Mouse (Mus musculus) liver, embryonic 12.5 days (tissue): ENCODE results near the gene Ppa1. TPM values are rescaled to one million over a fixed set of nuclear protein-coding genes. Genes with fewer than 3 reads are reported as not detected.

Experiments used
- ATAC-seq: fragments of 200-750 bp; cut with Nextera tagmentation; 2 replicates; pipeline ENCODE4 v1.8.0; 2017; ENCODE audit warnings: moderate number of reproducible peaks, mild to moderate bottlenecking, moderate library complexity
- H3K27ac ChIP-seq: fragments of 300-500 bp; sonication (generic); 2 replicates; pipeline ENCODE4 v1.5.1; 2016; ENCODE audit warnings: mild to moderate bottlenecking
- H3K27me3 ChIP-seq: fragments of 300-500 bp; sonication (generic); replicated peaks from 2 replicates; pipeline ENCODE4 v1.6.1; 2016; ENCODE audit warnings: mild to moderate bottlenecking, moderate library complexity
- H3K36me3 ChIP-seq: fragments of 300-500 bp; sonication (generic); 2 replicates; pipeline ENCODE4 v1.6.1; 2016; ENCODE audit warnings: mild to moderate bottlenecking, moderate library complexity
- H3K4me1 ChIP-seq: fragments of 300-500 bp; sonication (generic); 2 replicates; pipeline ENCODE4 v1.6.1; 2016
- H3K4me2 ChIP-seq: fragments of 300-500 bp; sonication (generic); 2 replicates; pipeline ENCODE4 v1.6.1; 2016; ENCODE audit warnings: mild to moderate bottlenecking, moderate library complexity
- H3K4me3 ChIP-seq: fragments of 300-500 bp; sonication (generic); 2 replicates; pipeline ENCODE4 v1.5.1; 2016; ENCODE audit warnings: mild to moderate bottlenecking, moderate library complexity
- H3K9ac ChIP-seq: fragments of 300-500 bp; sonication (generic); 2 replicates; pipeline ENCODE4 v1.6.1; 2016; ENCODE audit warnings: mild to moderate bottlenecking, moderate library complexity
- H3K9me3 ChIP-seq: fragments of 300-500 bp; sonication (generic); replicated peaks from 2 replicates; pipeline ENCODE4 v1.6.1; 2016; ENCODE audit warnings: mild to moderate bottlenecking, moderate library complexity
- WGBS: fragments of 180-500 bp; shearing (Covaris S2); methylation state at CpG from one replicate; pipeline ENCODE4 v1.1.7; 2016; ENCODE audit not compliant: insufficient replicate concordance; 5-methylcytosine and 5-hydroxymethylcytosine counted together
- polyA plus RNA-seq: library from polyadenylated mRNA; unstranded; fragments of >200 nt; fragmentation: Nextera tagmentation; extraction: Ambion mirVana; gene quantifications from 2 replicates; pipeline ENCODE4 v1.2.1, GENCODE M21; 2016

Ppa1 gene
- polyA plus RNA-seq, 1 experiment from 2014 or later, result 147 TPM

- Histone ChIP-seq H3K4me1 (peaks cover 9% of the 10 kb centered on the region), H3K9ac (no peak overlapping the region), H3K9me3 (no peaks in the 10 kb centered on the region), H3K4me2 (no peak overlapping the region), H3K27me3 (no peaks in the 10 kb centered on the region), H3K27ac (no peak overlapping the region), H3K36me3 (peaks cover 65% of the 10 kb centered on the region), H3K4me3 (no peak overlapping the region)
- ATAC-seq, result no peak
- 81% methylated on average over 4 of the region's 4 CpGs for WGBS
Measured at GRCm38 (mm10) chr10:61654105-61654504, 5.8 kb downstream of the Ppa1 start.

GRCm38 (mm10) chr10:61654691-61655090 is 6.3 kb downstream of the Ppa1 start:
- WGBS, result 76% methylated on average over 7 of the region's 7 CpGs
- no peaks in the 10 kb centered on the region for H3K27me3 ChIP-seq
- ATAC-seq, result no peak
- H3K4me3 ChIP-seq, result no peak overlapping the region
- no peak overlapping the region for H3K9ac ChIP-seq
- H3K27ac ChIP-seq, result no peak overlapping the region
- no peak overlapping the region for H3K4me2 ChIP-seq
- peaks cover 71% of the 10 kb centered on the region for H3K36me3 ChIP-seq
- H3K4me1 ChIP-seq, result peaks cover 3% of the 10 kb centered on the region
- H3K9me3 ChIP-seq, result no peaks in the 10 kb centered on the region

- Histone ChIP-seq H3K9ac (no peak overlapping the region), H3K4me2 (no peak overlapping the region), H3K9me3 (no peaks in the 10 kb centered on the region), H3K27me3 (no peaks in the 10 kb centered on the region), H3K27ac (no peak overlapping the region), H3K4me3 (no peak overlapping the region), H3K36me3 (peaks cover 76% of the 10 kb centered on the region), H3K4me1 (no peaks in the 10 kb centered on the region; the same call in 1 of the 2 replicates)
- no peak for ATAC-seq
- WGBS, result 83% methylated on average over 3 of the region's 3 CpGs
Measured at GRCm38 (mm10) chr10:61655188-61655587, 6.8 kb downstream of the Ppa1 start.

GRCm38 (mm10) chr10:61656928-61657882 is 8.9 kb downstream of the Ppa1 start:
- 80% methylated on average over 18 of the region's 18 CpGs for WGBS
- no peak overlapping the region for H3K9ac ChIP-seq
- H3K27ac ChIP-seq, result no peak overlapping the region
- H3K4me2 ChIP-seq, result no peak overlapping the region
- peaks cover 77% of the 10 kb centered on the region for H3K36me3 ChIP-seq
- no peaks in the 10 kb centered on the region for H3K4me1 ChIP-seq
- no peaks in the 10 kb centered on the region for H3K27me3 ChIP-seq
- ATAC-seq, result no peak
- H3K4me3 ChIP-seq, result no peak overlapping the region
- H3K9me3 ChIP-seq, result no peaks in the 10 kb centered on the region

GRCm38 (mm10) chr10:61657985-61658384 is 9.6 kb downstream of the Ppa1 start:
- Histone ChIP-seq H3K9me3 (no peaks in the 10 kb centered on the region), H3K4me3 (no peak overlapping the region), H3K4me1 (no peaks in the 10 kb centered on the region), H3K27me3 (no peaks in the 10 kb centered on the region), H3K27ac (no peak overlapping the region), H3K4me2 (no peak overlapping the region), H3K36me3 (peaks cover 79% of the 10 kb centered on the region), H3K9ac (no peak overlapping the region)
- 30% methylated on average over 4 of the region's 4 CpGs for WGBS
- ATAC-seq, result no peak

GRCm38 (mm10) chr10:61661887-61662286 is 13.5 kb downstream of the Ppa1 start:
- Histone ChIP-seq H3K4me3 (no peak overlapping the region), H3K36me3 (peaks cover 79% of the 10 kb centered on the region), H3K27ac (no peak overlapping the region), H3K4me1 (no peaks in the 10 kb centered on the region), H3K27me3 (no peaks in the 10 kb centered on the region), H3K9me3 (no peaks in the 10 kb centered on the region), H3K4me2 (no peak overlapping the region), H3K9ac (no peak overlapping the region)
- WGBS, result 80% methylated on average over 8 of the region's 8 CpGs
- ATAC-seq, result no peak

- WGBS, result 81% methylated on average over 10 of the region's 10 CpGs
Measured at GRCm38 (mm10) chr10:61662391-61662988, 14.1 kb downstream of the Ppa1 start.

GRCm38 (mm10) chr10:61665111-61665510 is 16.8 kb downstream of the Ppa1 start:
- peaks cover 7% of the 10 kb centered on the region for H3K4me1 ChIP-seq
- ATAC-seq, result no peak
- H3K4me3 ChIP-seq, result no peak overlapping the region
- H3K36me3 ChIP-seq, result peaks cover 93% of the 10 kb centered on the region
- H3K9me3 ChIP-seq, result no peaks in the 10 kb centered on the region
- H3K27me3 ChIP-seq, result no peaks in the 10 kb centered on the region
- WGBS, result 87% methylated on average over 10 of the region's 10 CpGs
- H3K27ac ChIP-seq, result no peak overlapping the region
- no peak overlapping the region for H3K9ac ChIP-seq
- no peak overlapping the region for H3K4me2 ChIP-seq

More at GRCm38 (mm10) chr10:61662391-61662988, 14.1 kb downstream of the Ppa1 start:
- ATAC-seq, result no peak
- Histone ChIP-seq H3K36me3 (peaks cover 78% of the 10 kb centered on the region), H3K4me2 (no peak overlapping the region), H3K4me1 (no peaks in the 10 kb centered on the region), H3K27ac (no peak overlapping the region), H3K27me3 (no peaks in the 10 kb centered on the region), H3K9ac (no peak overlapping the region), H3K9me3 (no peaks in the 10 kb centered on the region), H3K4me3 (no peak overlapping the region)

- H3K27me3 ChIP-seq, result no peaks in the 10 kb centered on the region
- no peak overlapping the region for H3K4me3 ChIP-seq
- no peak overlapping the region for H3K27ac ChIP-seq
- peaks cover 13% of the 10 kb centered on the region for H3K4me1 ChIP-seq
- 69% methylated on average over 3 of the region's 3 CpGs for WGBS
- no peak for ATAC-seq
- peaks cover 94% of the 10 kb centered on the region for H3K36me3 ChIP-seq
- no peak overlapping the region for H3K9ac ChIP-seq
- H3K4me2 ChIP-seq, result no peak overlapping the region
- no peaks in the 10 kb centered on the region for H3K9me3 ChIP-seq
Measured at GRCm38 (mm10) chr10:61665651-61666050, 17.3 kb downstream of the Ppa1 start.

- ATAC-seq, result no peak
- WGBS, result 90% methylated on average over 7 of the region's 7 CpGs
- Histone ChIP-seq H3K4me2 (no peak overlapping the region), H3K4me3 (no peak overlapping the region), H3K36me3 (peaks cover 91% of the 10 kb centered on the region), H3K9ac (no peak overlapping the region), H3K9me3 (no peaks in the 10 kb centered on the region), H3K27ac (no peak overlapping the region), H3K27me3 (no peaks in the 10 kb centered on the region), H3K4me1 (peaks cover 13% of the 10 kb centered on the region)
Measured at GRCm38 (mm10) chr10:61669289-61669688, 20.9 kb downstream of the Ppa1 start.

- Histone ChIP-seq H3K4me3 (no peak overlapping the region), H3K4me1 (peaks cover 14% of the 10 kb centered on the region), H3K36me3 (peaks cover 91% of the 10 kb centered on the region), H3K9me3 (no peaks in the 10 kb centered on the region), H3K27me3 (no peaks in the 10 kb centered on the region), H3K4me2 (peak overlapping the region; percentile 21; the same call in 1 of the 2 replicates), H3K27ac (peak overlapping the region; percentile 39; the same call in 1 of the 2 replicates), H3K9ac (no peak overlapping the region)
- ATAC-seq, result peak; percentile 79
Measured at GRCm38 (mm10) chr10:61669896-61670295, 21.5 kb downstream of the Ppa1 start.

GRCm38 (mm10) chr10:61670758-61671157 is 22.4 kb downstream of the Ppa1 start:
- H3K36me3 ChIP-seq, result peaks cover 89% of the 10 kb centered on the region
- H3K4me1 ChIP-seq, result peaks cover 22% of the 10 kb centered on the region
- H3K9ac ChIP-seq, result no peak overlapping the region
- no peak for ATAC-seq
- H3K27ac ChIP-seq, result no peak overlapping the region
- H3K27me3 ChIP-seq, result no peaks in the 10 kb centered on the region
- H3K4me2 ChIP-seq, result no peak overlapping the region
- WGBS, result 86% methylated on average over 3 of the region's 3 CpGs
- H3K9me3 ChIP-seq, result no peaks in the 10 kb centered on the region
- no peak overlapping the region for H3K4me3 ChIP-seq
